Mouse (Mus musculus): ENCODE measurements around the gene Fgf8.

Gene Fgf8

DNA sequence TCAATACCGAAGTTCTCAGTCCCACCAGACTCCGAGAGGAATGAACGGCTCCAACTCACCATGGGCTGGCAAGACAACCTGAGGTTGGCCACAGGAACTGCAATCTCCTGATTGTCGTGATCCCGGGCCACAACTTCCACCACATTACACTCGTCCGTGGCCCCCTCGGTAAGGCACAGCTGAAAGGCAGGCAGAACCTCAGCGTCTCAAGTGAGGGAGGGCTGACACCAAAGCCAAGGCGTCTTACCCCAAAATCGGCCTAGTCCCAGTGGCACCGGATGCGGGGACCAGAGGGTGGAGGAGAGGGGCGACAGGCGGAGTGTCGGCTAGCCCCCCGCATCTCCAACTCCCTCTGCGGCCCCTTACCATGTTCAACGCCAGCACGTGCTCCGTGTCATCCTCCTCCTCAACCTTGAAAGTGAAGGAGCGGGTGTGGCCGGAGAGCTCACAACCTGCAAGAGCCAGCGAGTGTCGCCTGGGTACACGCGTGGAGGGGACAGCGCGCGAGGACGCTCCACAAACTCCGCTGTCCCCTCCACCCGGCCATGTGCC lies 6.1 kb upstream of the Fgf8 start:
- peak; percentile 36 for DNase-seq (ENCODE audit: extremely low spot score)

DNA sequence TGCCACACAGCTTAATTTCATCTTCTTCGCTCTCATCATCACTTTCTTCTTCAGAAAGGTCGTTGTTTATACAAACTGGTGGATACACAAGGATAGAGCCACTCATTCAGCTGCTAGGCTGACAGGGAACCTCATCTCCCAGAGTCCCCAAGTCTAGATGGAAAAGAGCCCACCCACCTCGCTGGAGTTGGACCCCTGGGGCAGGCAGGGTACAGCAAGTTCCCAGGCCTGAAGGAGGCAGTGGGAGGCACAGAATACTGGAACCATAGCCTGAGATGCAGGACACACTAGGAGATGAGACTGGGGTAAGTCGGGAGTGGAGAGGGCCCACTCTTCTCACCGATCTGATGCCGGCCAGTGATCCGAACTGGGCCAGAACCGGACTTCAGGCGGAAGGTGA lies 5.5 kb upstream of the Fgf8 start:
- peak; percentile 22 for DNase-seq (ENCODE audit: extremely low spot score)

DNA sequence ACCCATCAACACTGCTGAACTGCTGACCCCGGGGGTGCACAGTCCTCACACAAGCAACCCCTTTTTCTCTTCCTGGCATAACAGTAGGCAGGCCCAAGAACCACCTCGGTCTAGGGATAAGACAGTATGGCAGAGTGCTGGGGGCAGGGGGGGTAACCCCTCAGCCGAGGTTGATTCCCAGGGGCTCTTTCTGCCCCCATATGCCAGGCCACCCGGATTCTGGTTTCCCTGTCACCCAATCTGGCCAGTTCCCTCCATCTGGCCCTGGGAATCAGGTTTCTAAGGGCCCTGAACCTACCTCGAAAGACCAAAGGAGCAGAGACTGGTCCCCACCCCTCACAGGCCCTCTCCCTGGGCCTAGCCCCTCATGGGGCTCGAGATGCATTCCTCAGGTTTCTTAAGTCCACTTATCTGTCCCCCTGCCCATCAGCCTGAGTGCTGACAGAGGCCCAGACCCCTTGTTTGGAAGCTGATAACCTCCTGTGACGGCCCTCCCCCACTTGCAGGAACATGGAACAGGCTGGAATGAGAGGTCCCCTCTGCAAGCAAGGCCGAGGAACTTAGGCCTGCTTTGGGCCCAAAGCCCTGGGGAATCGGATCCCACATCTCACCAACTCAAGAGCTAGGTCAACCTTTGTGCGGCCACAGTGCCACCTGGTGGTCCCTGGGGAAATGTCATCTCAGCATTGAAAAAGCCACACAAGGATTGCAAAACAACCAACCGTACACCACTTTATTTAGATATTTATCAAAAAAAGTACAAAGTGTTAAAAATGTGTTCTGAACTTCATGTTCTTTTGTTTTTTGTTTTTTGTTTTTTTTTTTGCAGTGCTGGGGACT lies 4.5 kb upstream of the Fgf8 start:
- peak; percentile 86 for DNase-seq (ENCODE audit: extremely low spot score)

DNA sequence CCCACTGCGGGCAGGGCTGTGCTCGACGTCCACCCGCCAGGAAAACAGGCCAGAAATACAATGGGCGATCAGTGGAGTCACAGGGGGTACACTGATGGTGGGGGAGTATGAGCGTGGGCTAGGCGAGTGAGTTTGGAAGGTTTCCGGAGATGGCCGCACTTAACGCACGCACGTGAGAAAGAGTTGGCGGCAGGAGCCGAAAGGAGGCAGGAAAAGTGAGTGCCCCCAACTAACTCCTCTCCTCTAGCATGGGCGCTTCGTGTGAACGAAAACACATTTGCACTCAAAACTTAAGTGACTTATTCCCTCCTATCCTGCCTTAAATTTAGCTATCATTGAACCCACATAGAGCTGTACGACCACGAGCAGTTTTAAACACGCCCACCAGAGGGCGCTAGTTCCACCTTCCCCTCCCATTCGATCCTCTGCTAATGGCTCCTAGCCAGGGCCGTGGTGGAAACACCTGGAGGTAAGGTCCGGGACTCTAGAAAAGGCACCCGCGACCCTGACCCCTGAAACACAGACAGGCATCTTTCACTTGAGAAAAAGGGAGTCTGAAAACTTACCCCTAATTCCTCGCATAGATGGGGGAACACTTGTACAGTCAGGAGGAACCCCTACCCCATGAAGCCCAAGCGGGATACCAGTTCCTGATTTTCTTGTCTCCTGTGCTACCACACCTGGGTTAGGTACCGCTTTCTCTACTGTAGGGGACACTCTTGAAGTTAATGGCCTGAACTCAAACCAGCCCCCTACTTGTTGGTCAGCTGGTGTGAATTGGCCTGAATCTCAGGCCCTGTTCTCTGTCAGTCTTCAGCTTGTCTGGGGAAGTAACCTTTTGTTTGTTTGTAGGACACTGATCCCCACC lies 3.7 kb upstream of the Fgf8 start:
- DNase-seq (ENCODE audit: extremely low spot score) = peak; percentile 77

DNA sequence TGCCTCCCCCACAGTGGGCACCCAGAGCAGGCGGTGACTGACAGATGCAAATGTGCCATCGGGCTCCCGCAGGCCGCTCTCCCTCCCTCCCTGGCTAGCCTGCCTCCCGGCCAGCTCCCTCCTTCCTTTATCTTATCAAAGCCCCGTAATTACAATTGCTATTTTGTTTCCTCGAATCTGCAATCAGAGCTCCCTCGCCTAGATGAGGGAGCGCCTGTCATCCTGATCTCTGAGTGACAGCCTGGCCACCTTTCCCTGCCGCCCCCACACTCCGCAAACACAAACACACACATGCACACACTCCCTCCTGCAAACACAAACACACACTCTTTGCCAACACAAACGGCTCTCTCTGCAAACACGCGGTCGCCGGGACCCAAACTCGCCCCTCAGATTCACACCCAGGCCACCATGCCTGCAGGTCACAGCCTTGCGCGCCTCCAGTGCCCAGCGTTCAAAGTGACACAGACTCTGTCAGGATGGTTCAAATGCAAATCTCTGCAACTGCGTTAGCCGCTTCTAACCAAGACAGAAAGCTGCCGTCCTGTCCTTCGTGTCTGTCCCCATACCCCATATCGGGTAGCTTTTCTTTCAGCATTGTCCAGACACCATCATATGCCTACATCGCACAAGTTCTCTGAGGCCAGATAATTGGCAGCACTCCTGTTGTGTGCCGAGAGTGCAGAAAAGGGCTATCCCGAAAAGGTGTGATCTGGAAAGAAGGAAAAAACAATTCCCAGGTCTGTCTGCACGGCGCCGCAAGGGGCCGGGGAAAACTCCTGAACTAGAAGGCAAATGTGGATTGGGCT lies 2.8 kb upstream of the Fgf8 start:
- peak; percentile 46 for DNase-seq (ENCODE audit: extremely low spot score)

DNA sequence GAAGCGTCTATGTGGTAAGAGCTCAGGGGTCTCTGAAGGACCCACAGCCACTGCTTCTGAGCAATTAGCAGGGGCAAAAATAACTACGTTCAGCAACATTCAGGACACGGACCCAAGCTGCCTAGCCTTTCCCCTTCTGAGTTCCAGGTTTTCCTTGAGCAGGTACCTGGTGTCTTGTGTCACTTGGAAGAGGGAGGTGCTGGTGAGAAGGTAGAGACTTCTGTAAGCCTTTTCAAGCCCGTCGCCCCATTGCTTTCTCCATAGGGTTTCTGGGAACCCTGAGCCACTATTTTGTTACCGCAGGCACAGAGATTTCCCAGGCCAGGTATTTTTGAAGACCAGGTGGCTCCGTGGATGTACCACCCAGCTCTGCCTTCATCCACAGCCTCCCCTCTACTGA lies 904 bp upstream of the Fgf8 start:
- no peak for DNase-seq (ENCODE audit: extremely low spot score)

DNA sequence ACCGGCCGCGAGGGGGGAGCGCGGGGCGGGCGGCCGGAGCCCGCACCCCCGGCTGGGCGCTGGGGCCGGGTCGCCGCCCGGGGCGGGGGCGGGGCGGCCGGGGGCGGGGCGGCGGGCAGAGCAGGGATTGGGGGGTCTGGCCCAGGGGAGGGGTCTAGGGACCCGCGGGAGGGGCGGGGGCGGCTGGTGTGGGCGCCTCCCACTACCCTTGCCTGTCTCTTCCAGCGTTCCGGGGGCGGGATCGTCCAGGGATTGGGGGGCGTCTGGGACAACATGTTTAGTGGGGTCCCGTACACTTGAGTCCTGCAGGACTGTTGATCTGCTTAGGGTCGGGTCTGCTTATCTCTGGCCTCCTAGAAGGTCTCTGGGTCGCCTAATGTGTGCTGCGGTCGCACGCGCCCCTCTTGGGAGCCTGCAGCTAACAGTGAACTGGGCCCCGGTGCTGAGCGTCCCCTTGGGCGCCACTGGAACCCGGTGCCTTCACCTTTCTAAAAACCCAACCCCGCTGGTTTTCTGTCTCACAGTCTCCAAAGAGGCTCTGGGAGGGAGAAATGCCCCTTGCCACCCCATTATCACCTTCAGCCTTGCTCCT lies 365 bp upstream of the Fgf8 start:
- peak; percentile 47 for DNase-seq (ENCODE audit: extremely low spot score)

DNA sequence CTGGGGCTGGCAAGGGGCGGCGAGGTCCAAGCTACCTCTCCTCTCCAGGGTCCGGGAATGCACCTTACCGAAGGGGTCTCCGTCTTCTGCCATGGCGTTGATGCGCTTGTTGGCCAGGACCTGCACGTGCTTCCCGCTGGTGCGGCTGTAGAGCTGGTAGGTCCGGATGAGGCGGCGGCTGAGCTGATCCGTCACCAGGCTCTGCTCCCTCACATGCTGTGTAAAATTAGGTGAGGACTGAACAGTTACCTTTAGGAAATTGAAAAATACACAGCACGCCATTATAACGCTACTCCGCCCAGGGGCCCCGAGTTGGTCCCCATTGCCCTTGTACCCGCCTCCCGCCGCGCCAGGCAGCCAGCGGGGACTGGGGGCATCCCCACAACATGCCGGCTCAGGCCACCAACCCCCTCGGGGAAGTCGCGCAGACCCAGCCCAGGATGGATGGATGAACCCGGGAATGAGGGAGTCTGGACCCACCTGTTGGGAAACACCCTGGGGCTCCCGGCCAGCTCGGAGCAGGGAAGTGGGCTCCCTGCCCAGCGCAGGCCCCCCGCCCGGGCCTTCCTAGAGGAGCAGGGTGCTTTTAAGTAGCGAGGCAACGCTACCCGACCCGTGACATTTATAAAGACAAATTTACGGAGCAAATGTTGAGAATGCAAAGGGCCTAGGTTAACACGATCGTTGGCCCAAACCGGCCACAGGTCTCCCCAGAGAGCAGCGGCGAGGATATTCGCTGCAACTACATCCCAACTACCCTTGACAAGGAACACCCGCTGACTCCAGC lies 1.1 kb downstream of the Fgf8 start:
- peak; percentile 47 for DNase-seq (ENCODE audit: extremely low spot score)

DNA sequence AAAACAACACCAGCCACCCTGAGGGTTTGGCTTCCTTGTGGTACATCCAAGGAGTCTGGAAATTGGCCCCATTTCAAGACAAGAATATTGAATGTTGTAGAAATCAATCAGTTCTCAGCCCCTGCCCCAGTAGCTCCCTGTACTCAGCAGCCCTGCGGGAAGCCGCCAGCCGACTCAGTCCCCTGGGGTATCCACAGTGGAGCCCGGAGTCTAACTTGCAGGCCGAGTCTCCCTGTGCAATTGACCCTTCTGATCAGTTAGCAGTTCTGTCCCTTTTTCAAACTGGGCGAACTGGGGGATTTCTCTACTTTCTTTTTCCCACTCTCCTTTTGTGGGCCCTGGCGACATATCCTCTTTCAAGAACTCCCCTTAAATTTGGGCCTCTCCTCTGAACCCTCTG lies 1.9 kb downstream of the Fgf8 start:
- peak; percentile 32 for DNase-seq (ENCODE audit: extremely low spot score)

DNA sequence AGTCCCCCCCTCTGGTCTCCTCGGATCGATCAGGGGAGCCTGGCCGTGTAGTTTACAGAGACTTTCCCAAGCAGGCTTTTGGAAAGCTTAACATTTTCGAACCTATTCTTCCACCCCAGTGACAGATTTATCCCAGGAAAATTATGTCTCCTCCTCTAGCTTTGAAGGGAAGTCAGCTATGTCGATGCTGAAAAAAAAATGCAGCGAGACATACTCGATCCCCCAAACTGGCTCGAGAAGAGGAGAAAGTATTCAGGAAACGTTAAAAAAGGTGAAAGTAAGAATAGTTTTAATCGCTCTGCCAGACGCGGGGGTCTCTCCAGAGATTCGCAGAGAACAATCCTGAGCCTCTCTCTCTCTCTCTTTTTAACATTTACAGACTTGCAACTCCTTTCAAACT lies 2.5 kb downstream of the Fgf8 start:
- DNase-seq (ENCODE audit: extremely low spot score) = no peak

DNA sequence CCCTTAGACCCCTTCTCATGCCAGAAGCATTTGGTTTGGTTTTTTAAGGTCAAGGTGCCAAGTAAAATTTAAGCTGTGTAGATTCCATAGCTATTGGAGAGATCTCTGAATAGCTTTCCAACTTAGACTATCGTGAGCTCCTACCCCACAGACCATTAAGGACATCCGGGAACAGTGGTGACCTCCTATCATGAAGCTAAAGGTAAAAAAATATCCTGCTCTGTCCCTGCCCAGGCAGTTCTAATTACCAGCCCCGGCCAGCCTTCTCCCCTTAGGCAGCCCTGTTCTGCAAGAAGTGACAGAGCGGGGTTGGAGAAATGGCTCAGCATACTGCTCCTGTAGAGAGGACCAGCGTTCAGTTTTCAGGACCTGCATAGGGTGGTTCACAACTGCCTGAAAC lies 4.2 kb downstream of the Fgf8 start:
- DNase-seq (ENCODE audit: extremely low spot score) = no peak

DNA sequence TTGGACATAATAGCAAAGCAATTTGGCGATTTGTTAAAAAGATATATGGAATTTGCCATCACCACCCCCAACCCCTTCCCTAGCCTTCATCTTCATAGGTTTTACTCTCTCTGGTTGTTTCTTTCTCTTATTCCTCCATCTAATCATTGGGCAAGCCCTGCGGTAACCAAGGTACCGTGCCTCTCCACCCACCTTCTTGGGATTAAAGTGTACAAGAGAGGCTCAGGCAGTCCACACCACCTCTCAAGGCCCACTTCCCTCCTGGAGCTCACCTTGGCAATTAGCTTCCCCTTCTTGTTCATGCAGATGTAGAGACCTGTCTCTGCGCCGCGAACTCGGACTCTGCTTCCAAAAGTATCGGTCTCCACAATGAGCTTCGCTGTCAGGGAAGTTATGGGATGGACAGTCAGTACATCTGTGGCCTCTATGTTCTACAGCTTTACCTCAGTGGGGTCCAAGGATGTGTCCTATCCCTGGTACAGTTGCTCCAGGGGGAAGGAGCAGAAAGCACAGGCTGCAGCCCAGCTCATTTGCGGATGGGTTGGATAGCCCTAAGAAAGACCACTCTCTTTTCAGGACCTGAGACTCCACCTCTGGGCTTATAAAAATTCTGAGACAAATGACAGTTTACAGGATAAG lies 4.8 kb downstream of the Fgf8 start:
- no peak for DNase-seq (ENCODE audit: extremely low spot score)

DNA sequence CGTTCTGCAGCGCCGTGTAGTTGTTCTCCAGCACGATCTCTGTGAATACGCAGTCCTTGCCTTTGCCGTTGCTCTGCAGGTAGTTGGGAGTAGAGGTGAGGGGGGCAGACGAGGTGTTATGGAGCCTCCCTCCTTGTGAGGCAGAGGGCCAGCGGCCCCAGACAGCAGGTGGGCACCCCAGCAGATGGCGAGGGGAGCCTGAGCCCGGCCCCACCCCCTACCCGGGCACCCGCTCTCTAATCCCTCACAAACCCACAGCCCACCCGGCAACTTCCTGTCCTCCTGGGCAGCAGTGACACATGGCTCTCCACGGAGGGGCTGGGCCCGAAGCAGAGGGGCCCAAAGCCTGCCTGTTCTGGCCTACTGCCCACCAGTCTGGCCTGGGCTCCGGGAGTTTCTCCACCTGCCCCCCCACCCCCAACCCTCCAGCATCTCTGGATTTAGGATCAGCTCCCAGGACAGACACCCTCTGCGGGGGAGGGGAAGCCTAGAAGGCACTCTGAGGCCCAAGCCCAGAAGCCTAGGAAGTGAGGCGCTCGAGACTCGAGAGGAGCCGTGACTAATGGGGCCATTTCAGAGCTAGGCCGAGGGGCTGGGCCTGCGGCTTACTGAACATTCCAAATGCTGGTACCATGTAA lies 5.4 kb downstream of the Fgf8 start:
- peak; percentile 46 for DNase-seq (ENCODE audit: extremely low spot score)

DNA sequence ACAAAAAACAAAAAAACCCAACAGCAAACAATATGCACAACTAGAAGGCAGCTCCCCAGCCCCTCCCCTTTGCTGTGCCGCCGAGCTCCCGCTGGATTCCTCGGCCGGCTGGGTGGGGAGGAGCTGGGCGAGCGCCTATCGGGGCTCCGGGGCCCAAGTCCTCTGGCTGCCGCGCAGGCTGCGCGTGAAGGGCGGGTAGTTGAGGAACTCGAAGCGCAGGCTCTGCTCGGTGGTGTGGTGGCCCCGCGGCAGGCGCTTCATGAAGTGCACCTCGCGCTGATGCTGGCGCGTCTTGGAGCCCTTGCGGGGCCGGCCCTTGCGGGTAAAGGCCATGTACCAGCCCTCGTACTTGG lies 5.9 kb downstream of the Fgf8 start:
- DNase-seq (ENCODE audit: extremely low spot score) = peak; percentile 54

DNA sequence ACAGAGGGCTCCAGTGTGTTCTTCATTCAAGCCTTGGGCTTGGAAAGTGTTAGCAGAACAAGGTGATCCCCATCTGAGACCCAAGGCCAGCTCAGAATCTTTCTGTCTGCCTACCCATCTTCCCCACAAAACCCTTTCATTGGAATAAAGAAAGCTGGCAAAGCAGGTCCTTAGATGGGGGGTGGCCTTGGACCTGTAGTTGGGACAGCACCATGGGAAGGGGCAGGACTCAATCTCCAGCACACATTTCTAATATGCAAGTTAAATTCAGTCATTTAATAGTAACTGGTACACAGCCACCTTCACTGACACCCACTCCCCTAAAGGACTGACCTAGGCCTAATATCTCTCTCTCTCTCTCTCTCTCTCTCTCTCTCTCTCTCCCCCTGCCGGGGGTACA lies 6.5 kb downstream of the Fgf8 start:
- no peak for DNase-seq (ENCODE audit: extremely low spot score)

DNA sequence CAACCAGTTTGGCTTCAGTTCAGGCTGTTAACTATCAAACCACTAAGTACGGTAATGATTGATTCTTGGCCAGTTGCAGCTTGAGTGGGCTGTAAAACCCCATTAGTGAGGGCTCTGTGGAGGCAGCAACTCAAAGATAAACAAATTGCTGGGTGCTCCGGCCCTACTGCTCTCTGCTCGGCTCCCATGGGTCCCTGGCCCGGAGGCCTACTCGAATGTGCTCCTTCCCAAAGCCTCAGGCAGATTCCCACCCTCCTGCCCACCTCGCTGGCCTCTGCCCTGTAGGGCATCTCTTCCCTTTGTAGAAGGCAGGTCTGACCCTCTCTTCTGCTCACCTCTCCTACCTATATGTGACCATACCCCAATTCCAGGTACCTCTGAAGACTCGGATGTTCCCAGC lies 8.0 kb downstream of the Fgf8 start:
- DNase-seq (ENCODE audit: extremely low spot score) = no peak

DNA sequence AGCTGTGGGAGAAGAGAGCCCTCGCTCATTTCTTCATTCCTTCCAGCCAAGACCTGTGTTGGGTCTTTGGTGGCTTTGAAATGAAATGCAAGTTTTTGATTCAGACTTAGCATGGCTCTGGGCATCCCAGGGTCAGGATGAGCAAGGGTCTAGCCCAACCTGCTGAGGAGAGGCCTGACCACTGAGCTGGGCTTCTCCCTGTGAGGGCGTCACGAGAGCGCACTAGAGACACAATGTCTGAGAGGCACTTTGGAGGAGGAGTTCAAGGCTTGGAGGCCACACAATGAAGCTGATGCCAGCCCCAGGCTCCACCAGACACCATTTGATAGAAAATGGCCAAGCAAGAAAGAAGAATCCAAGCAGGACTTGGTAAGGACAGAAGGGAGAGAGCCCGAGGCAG lies 8.5 kb downstream of the Fgf8 start:
- no peak for DNase-seq (ENCODE audit: extremely low spot score)

DNA sequence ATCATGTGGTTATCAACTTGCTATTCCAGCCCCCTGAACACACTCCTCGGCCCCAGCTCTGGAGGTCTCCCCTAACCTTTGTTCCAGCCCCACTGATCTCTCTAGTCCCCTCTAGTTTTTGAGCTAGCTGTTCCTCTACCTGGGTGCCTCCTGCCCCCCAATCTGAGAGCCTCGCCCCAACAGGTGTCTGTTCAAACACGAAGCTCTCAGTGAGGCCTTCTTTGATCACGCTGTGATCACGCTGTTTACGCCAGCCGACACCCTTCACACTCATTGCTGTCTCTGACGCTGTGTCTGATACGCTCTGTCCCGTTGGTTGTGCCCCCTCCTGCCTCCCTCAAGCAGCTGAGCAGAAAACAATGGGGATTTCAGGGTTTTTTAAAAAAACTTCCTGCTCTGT lies 9.2 kb downstream of the Fgf8 start:
- DNase-seq (ENCODE audit: extremely low spot score) = no peak

DNA sequence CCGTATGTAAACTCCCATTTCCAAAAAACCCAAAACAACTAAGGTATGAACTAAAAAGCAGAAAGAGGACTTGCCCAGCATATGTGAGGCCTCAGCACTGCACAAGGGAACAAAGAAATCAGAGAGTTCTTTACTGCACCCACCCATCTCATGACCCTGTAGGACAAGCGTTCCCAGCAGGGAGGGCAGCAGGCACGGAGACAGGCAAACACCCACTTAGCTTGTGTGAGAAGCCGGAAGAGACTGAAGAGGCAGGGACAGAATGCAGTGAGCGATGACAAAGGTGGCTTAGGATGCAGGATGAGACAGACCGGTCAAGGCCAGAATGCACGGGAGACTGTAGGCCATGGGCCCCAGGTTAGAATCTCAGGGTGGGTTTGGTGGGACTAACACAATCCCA lies 11.1 kb downstream of the Fgf8 start:
- DNase-seq (ENCODE audit: extremely low spot score) = no peak

DNA sequence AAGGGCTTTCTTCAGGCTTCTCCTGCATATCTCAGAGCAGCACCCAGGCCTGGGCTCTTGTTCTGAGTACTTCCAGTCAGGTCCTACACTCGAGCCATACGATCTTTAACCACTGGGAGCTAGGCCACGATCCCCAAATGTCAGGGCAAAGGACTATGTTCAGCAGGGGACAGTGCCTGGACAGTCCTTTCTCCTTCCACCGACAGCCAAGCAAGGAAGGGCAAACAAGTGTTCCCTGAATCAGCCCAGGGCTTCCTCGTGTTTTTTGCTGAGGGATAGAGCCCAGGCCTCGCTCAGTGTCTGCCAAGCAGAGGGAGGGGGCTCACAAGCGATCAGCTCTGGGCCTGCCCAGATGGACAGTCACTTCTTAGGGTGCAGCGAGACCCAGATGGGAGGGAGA lies 12.7 kb downstream of the Fgf8 start:
- DNase-seq (ENCODE audit: extremely low spot score) = no peak
